Mouse (Mus musculus) intestine, postnatal 0 days (tissue): ENCODE data around the gene Idnk. TPM values are rescaled to one million over a fixed set of nuclear protein-coding genes. Genes with fewer than 3 reads are reported as not detected.
A peak's percentile ranks its signal among the peaks of the same experiment; 100 is the strongest.

Experiments used
- ATAC-seq: fragments of 200-750 bp; cut with Nextera tagmentation; 2 replicates; pipeline ENCODE4 v1.8.0; 2017; ENCODE audit warnings: mild to moderate bottlenecking, moderate TSS enrichment, moderate library complexity
- H3K27ac ChIP-seq: fragments of 300-500 bp; sonication (generic); 2 replicates; pipeline ENCODE4 v1.5.1; 2014; ENCODE audit warnings: mild to moderate bottlenecking, low read depth, low read length, moderate library complexity
- H3K27me3 ChIP-seq: fragments of 300-500 bp; sonication (generic); replicated peaks from 2 replicates; pipeline ENCODE4 v1.6.1; 2014; ENCODE audit warnings: low read length, mixed read lengths; ENCODE audit not compliant: control insufficient read depth, insufficient read depth
- H3K36me3 ChIP-seq: fragments of 300-500 bp; sonication (generic); 2 replicates; pipeline ENCODE4 v1.6.1; 2014; ENCODE audit warnings: mild to moderate bottlenecking, moderate library complexity; ENCODE audit not compliant: control insufficient read depth, insufficient read depth
- H3K4me1 ChIP-seq: fragments of 300-500 bp; sonication (generic); replicated peaks from 2 replicates; pipeline ENCODE4 v1.6.1; 2014; ENCODE audit warnings: antibody characterized with exemption, low read length, mixed read lengths; ENCODE audit not compliant: control insufficient read depth, insufficient read depth
- H3K4me2 ChIP-seq: fragments of 300-500 bp; sonication (generic); replicated peaks from 2 replicates; pipeline ENCODE4 v1.6.1; 2014; ENCODE audit warnings: low read depth, mild to moderate bottlenecking, moderate library complexity
- H3K4me3 ChIP-seq: fragments of 300-500 bp; sonication (generic); 2 replicates; pipeline ENCODE4 v1.5.1; 2014; ENCODE audit warnings: low read depth, low read length
- H3K9ac ChIP-seq: fragments of 300-500 bp; sonication (generic); 2 replicates; pipeline ENCODE4 v1.6.1; 2014; ENCODE audit warnings: mild to moderate bottlenecking, low read depth, low read length
- H3K9me3 ChIP-seq: fragments of 300-500 bp; sonication (generic); 2 replicates; pipeline ENCODE4 v1.6.1; 2016; ENCODE audit warnings: mixed run types; ENCODE audit not compliant: control insufficient read depth
- CTCF ChIP-seq: sonication (generic); IDR thresholded peaks from 2 replicates; pipeline ENCODE4 v1.5.1; 2016; ENCODE audit warnings: low read depth, mild to moderate bottlenecking, control low read depth, antibody characterized with exemption, moderate library complexity
- WGBS: fragments of 180-500 bp; shearing (Covaris S2); extraction: QIAGEN DNeasy Blood & Tissue Kit; methylation state at CpG from one replicate; pipeline ENCODE4 v1.1.7; 2014; 5-methylcytosine and 5-hydroxymethylcytosine counted together
- polyA plus RNA-seq: library from polyadenylated mRNA; unstranded; fragments of >200 nt; fragmentation: Nextera tagmentation; extraction: Ambion mirVana; gene quantifications from 2 replicates; pipeline ENCODE4 v1.2.1, GENCODE M21; 2015

The Idnk gene
- polyA plus RNA-seq, 1 experiment from 2014 or later, result 79.0 TPM

DNA sequence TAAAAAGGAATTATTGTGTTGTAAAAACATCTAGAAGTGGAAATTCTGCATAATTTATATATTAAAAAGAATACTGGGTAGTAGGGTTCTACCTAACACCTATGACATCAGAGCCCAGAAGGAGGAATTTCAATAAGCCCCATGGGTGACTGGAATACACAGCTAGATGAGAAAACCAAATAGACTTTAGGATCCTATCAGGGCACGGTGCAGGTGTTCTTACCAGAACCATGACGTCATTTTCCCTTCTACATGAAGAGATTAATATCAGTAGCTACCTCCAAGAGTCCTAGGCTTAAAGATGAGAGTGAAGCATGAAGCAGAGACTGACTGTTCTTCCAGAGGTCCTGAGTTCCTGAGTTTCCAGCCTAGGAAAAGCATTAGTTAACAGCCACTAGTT, 40.6 kb upstream of the Idnk start:
- Histone ChIP-seq H3K27me3 (no peaks in the 10 kb centered on the region), H3K4me3 (no peak overlapping the region), H3K9me3 (no peaks in the 10 kb centered on the region), H3K4me1 (peaks cover 9% of the 10 kb centered on the region; the same call in 1 of the 2 replicates), H3K4me2 (no peak overlapping the region), H3K9ac (no peak overlapping the region), H3K36me3 (no peaks in the 10 kb centered on the region), H3K27ac (no peak overlapping the region)
- WGBS, result 65% methylated on average over 2 of the region's 2 CpGs
- TF ChIP-seq CTCF, result no peak
- ATAC-seq, result no peak

DNA sequence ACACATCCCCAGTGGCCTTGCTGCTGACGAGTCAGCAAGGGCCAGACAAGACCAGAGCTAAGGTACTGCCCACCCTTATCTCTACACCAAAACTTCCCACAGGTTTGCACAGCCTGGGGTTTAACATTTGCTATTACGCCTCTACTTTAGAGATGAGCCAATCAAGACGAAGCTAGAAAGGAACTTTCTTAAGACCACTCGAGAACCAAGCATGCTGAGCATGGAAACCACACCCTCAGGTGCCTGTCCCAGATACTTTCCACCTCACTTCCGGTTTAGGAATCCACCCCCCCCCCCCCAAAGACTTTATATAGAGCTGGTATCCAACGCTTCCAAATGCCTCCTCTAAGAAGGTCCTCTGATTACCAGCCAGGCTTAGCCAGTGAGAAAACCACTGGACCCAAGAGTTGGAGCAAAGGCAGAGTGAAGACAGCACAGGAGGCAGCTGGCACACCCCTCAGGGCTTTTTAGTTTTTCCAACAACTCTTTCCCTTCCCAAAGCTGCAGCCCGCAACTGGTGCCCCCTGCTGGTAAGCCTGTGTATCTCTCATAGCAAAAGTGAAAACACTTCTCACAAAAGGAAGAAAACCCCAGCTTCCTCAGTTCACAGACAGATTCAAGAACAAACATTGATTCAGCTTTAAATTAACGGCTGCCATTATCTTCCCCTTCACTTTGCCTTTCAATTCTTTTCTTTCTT, 40.0 kb upstream of the Idnk start:
- H3K27me3 ChIP-seq, result no peaks in the 10 kb centered on the region
- no peak overlapping the region for H3K9ac ChIP-seq
- H3K36me3 ChIP-seq, result no peaks in the 10 kb centered on the region
- ATAC-seq, result no peak
- H3K4me3 ChIP-seq, result no peak overlapping the region
- peak; percentile 77 for TF ChIP-seq CTCF
- H3K9me3 ChIP-seq, result no peaks in the 10 kb centered on the region
- no peak overlapping the region for H3K4me2 ChIP-seq
- H3K27ac ChIP-seq, result no peak overlapping the region
- peaks cover 9% of the 10 kb centered on the region; the same call in 1 of the 2 replicates for H3K4me1 ChIP-seq
- WGBS, result 61% methylated on average over 8 of the region's 8 CpGs

DNA sequence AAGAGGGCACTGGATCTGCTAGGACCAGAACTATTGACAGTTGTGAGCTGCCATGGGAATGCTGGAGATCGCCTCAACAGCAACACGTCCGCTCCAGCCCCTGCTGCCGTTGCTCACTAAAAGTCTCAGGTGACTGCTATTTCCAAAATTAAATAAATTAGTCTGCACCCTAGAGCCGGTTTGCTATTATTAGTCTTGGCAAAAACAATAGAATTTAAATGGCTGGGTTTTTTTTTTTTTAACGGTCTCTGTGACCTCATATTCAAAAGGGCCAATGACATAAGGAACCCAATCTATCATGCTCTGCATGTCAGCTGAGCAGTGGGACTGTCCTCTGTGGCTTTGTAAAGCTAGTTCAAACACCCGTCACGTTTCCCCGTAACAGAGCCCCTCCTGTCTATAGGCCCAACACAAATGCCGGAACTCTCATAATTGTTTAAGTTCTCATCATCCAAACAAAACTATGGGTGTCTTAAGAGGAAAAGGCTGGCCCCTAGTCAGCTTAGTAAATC, 34.6 kb upstream of the Idnk start:
- WGBS, result 45% methylated on average over 10 of the region's 10 CpGs
- no peak overlapping the region for H3K27ac ChIP-seq

DNA sequence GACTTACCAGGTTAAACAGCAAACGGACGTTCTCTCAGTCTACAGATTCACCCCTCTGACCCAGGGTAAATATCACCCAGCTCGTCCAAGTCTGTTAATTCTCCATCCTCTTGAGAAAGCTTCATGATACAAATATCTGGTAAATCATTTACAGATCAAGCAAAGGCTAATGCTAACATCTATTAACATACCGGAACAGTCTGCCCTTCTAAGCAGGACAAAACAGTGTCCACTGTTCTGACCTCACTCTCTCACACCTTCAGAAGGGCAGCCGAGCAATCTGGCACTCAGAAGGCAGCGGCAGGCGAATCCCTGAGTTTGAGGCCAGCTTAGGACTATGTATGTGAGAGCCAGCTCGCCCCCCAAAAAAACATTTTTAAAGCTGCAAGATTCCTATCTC, 34.1 kb upstream of the Idnk start:
- H3K27ac ChIP-seq, result no peak overlapping the region

More for the DNA sequence above, 34.6 kb upstream of the Idnk start:
- H3K4me2 ChIP-seq, result no peak overlapping the region
- H3K4me1 ChIP-seq, result no peaks in the 10 kb centered on the region
- no peak for ATAC-seq
- H3K27me3 ChIP-seq, result no peaks in the 10 kb centered on the region
- no peak for TF ChIP-seq CTCF
- no peaks in the 10 kb centered on the region for H3K36me3 ChIP-seq
- no peak overlapping the region for H3K4me3 ChIP-seq
- no peak overlapping the region for H3K9ac ChIP-seq
- no peaks in the 10 kb centered on the region for H3K9me3 ChIP-seq

DNA sequence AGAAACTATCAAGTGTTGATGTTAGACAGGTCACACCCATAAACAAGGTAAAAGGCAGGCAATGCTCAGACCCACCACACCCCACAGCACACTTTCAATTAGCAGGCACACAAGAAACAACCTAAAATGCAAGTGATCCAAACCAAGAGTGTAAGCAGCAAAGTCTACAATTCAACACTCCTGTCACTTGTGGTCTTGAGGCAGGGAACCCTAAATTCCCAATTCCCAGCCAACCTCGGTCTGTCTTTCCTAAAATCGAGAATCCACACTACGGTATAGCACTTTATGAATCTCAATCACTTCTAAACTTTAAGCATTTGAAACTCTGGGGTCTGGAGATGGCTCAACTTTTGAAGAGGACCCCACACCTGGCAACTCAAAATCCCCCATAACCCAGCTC, 33.2 kb upstream of the Idnk start:
- Histone ChIP-seq H3K9me3 (no peaks in the 10 kb centered on the region), H3K4me1 (no peaks in the 10 kb centered on the region), H3K4me2 (no peak overlapping the region), H3K27me3 (no peaks in the 10 kb centered on the region), H3K9ac (no peak overlapping the region), H3K4me3 (no peak overlapping the region), H3K27ac (no peak overlapping the region), H3K36me3 (no peaks in the 10 kb centered on the region)
- 78% methylated on average over 3 of the region's 3 CpGs for WGBS
- no peak for TF ChIP-seq CTCF
- no peak for ATAC-seq

More for the DNA sequence above, 34.1 kb upstream of the Idnk start:
- no peak overlapping the region for H3K4me2 ChIP-seq
- ATAC-seq, result no peak
- no peak for TF ChIP-seq CTCF
- no peaks in the 10 kb centered on the region for H3K9me3 ChIP-seq
- H3K27me3 ChIP-seq, result no peaks in the 10 kb centered on the region
- 24% methylated on average over 8 of the region's 8 CpGs for WGBS
- H3K9ac ChIP-seq, result no peak overlapping the region
- H3K36me3 ChIP-seq, result no peaks in the 10 kb centered on the region
- no peaks in the 10 kb centered on the region for H3K4me1 ChIP-seq
- H3K4me3 ChIP-seq, result no peak overlapping the region

DNA sequence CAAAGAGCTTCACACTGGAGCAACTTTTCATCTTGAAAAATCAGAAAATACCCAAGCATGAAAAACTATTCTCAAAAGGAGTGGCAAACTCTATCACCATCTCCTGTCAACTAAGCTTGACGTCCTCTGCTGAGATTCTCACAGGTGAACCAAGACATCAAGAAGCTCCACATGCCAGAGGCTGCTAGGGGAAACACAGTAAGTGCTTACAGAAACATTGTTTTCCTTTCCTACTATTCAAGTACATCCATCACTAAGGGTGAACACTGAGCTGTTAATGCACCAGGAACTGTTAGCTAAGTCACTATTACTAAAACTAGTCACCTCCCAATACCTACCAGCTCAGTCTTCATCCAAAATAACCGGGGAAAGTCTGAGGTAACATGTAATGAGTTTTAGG, 32.5 kb upstream of the Idnk start:
- Histone ChIP-seq H3K4me1 (no peaks in the 10 kb centered on the region), H3K4me2 (no peak overlapping the region), H3K9ac (no peak overlapping the region), H3K9me3 (no peaks in the 10 kb centered on the region), H3K36me3 (no peaks in the 10 kb centered on the region), H3K27ac (no peak overlapping the region), H3K27me3 (no peaks in the 10 kb centered on the region), H3K4me3 (no peak overlapping the region)
- TF ChIP-seq CTCF, result no peak
- WGBS, result 55% methylated on average over 2 of the region's 2 CpGs
- ATAC-seq, result no peak
